Comparison of ENCODE assay signal across 14 mouse cellular contexts in genomic region chr5:148688501-148688900, GRCm38 (mm10).
DNase-seq lines count a peak whose midpoint lies in the region; ATAC-seq lines count a peak whose summit lies in the region.
"Had no signal": no experiment of that assay in that cellular context is flagged by ENCODE, and none has a peak within 500 bp of the region (broad histone marks: within the 10 kb centered on the region; RNA-seq: fewer than 3 reads in every experiment).

No protein-coding gene starts in this region.

- peaks cover 18% of the 10 kb centered on the region for H3K4me1 ChIP-seq in neural tube, embryonic 14.5 days (ENCODE audit: control insufficient read depth, insufficient read depth, low read length)
- H3K4me1 ChIP-seq in neural tube, embryonic 15.5 days, result peaks cover 45% of the 10 kb centered on the region
- H3K4me1 ChIP-seq in midbrain, embryonic 16.5 days (ENCODE audit: control insufficient read depth, insufficient read depth, low read length), result peaks cover 18% of the 10 kb centered on the region

- peak; percentile 61 to 68 for DNase-seq in cerebellum, postnatal 14 days
- no peak for DNase-seq in cerebellum, adult 11 months
- no peak for DNase-seq in heart, adult 9 months (ENCODE audit: low spot score in 2 of 2)
- DNase-seq in urinary bladder, postnatal 10 days (ENCODE audit: low spot score), result no peak
- DNase-seq: gastrocnemius, postnatal 36 days; kidney, adult 11 months; lung, postnatal 4 days; right cerebral cortex, adult 18-20 months had no signal

- no peaks in the 10 kb centered on the region for H3K9me3 ChIP-seq in neural tube, embryonic 14.5 days (ENCODE audit: control insufficient read depth, low read length)
- H3K9me3 ChIP-seq in neural tube, embryonic 15.5 days (replicated peaks), result no peaks in the 10 kb centered on the region
- no peaks in the 10 kb centered on the region for H3K9me3 ChIP-seq in midbrain, embryonic 16.5 days (replicated peaks; ENCODE audit: control insufficient read depth, low read length, poor library complexity, severe bottlenecking)

- no peak overlapping the region for H3K4me2 ChIP-seq in neural tube, embryonic 14.5 days (ENCODE audit: low read depth, low read length)
- H3K4me2 ChIP-seq in neural tube, embryonic 15.5 days, result no peak overlapping the region
- H3K4me2 ChIP-seq in midbrain, embryonic 16.5 days (ENCODE audit: low read length), result no peak overlapping the region

- H3K27ac ChIP-seq in neural tube, embryonic 14.5 days (ENCODE audit: low read depth, low read length), result no peak overlapping the region
- no peak overlapping the region; the same call in 1 of the 2 replicates for H3K27ac ChIP-seq in neural tube, embryonic 15.5 days (replicated peaks)
- H3K27ac ChIP-seq in midbrain, embryonic 16.5 days (ENCODE audit: low read length), result peak overlapping the region; percentile 40

- H3K9ac ChIP-seq in neural tube, embryonic 14.5 days (replicated peaks; ENCODE audit: low read depth, low read length), result no peak overlapping the region
- no peak overlapping the region for H3K9ac ChIP-seq in neural tube, embryonic 15.5 days (replicated peaks)
- H3K9ac ChIP-seq in midbrain, embryonic 16.5 days (ENCODE audit: low read depth, low read length), result no peak overlapping the region
- H3K9ac ChIP-seq: liver, embryonic 14.5 days had no signal

- H3K36me3 ChIP-seq in neural tube, embryonic 14.5 days (ENCODE audit: control insufficient read depth, insufficient read depth, low read length), result no peaks in the 10 kb centered on the region
- H3K36me3 ChIP-seq in neural tube, embryonic 15.5 days, result no peaks in the 10 kb centered on the region
- H3K36me3 ChIP-seq in midbrain, embryonic 16.5 days (ENCODE audit: control insufficient read depth, insufficient read depth, low read length), result no peaks in the 10 kb centered on the region

- 48% methylated on average over 8 of the region's 8 CpGs for WGBS in neural tube, embryonic 14.5 days
- WGBS in neural tube, embryonic 15.5 days, result 47% methylated on average over 8 of the region's 8 CpGs
- 51% methylated on average over 8 of the region's 8 CpGs for WGBS in midbrain, embryonic 16.5 days

- no peaks in the 10 kb centered on the region for H3K27me3 ChIP-seq in neural tube, embryonic 14.5 days (ENCODE audit: control insufficient read depth, insufficient read depth, low read length)
- no peaks in the 10 kb centered on the region for H3K27me3 ChIP-seq in neural tube, embryonic 15.5 days (replicated peaks)
- H3K27me3 ChIP-seq in midbrain, embryonic 16.5 days (ENCODE audit: control insufficient read depth, insufficient read depth, low read depth, low read length), result no peaks in the 10 kb centered on the region

- 0 out of 2 replicates have a peak, but pooled peaks have one; percentile 35 for ATAC-seq in neural tube, embryonic 14.5 days (ENCODE audit: low read depth)
- ATAC-seq in neural tube, embryonic 15.5 days (ENCODE audit: low FRiP score), result no peak
- ATAC-seq in granulocyte monocyte progenitor cell, adult 5-6 weeks (replicated peaks; ENCODE audit: poor library complexity, severe bottlenecking), result peak; percentile 56
- ATAC-seq in midbrain, embryonic 16.5 days, result peak; percentile 44; the same call in 1 of the 2 replicates

- no peak overlapping the region for H3K4me3 ChIP-seq in neural tube, embryonic 14.5 days (ENCODE audit: low read depth, low read length)
- no peak overlapping the region for H3K4me3 ChIP-seq in neural tube, embryonic 15.5 days (replicated peaks)
- H3K4me3 ChIP-seq in midbrain, embryonic 16.5 days (ENCODE audit: low read depth, low read length), result no peak overlapping the region
- H3K4me3 ChIP-seq: myocyte had no signal

Comparison
In these comparisons a context has a peak if more than half of its experiments do, and no peak if none do; other contexts are left out.
1. DNase-seq: peak in cerebellum, postnatal 14 days (2 of 2); none in cerebellum, adult 11 months (single experiment), heart, adult 9 months (0 of 2) and urinary bladder, postnatal 10 days (single experiment).